Mouse (Mus musculus) kidney, adult 2 months (tissue): ENCODE data around the gene Supt16. TPM values are rescaled to one million over a fixed set of nuclear protein-coding genes. Genes with fewer than 3 reads are reported as not detected.

Source experiments
- DNase-seq: peaks from one replicate; pipeline ENCODE4 v3.0.0; 2021
- H3K27ac ChIP-seq: fragments of 200-500 bp; 2 replicates; pipeline ENCODE4 v1.5.1; 2012; ENCODE audit warnings: low read depth, low read length, control low read depth, inconsistent platforms; ENCODE audit not compliant: insufficient read depth
- H3K27me3 ChIP-seq: fragments of 200-500 bp; replicated peaks from 2 replicates; pipeline ENCODE4 v1.6.1; 2012; ENCODE audit warnings: mild to moderate bottlenecking, moderate library complexity, low read length, inconsistent platforms; ENCODE audit not compliant: control insufficient read depth, insufficient read depth
- H3K36me3 ChIP-seq: fragments of 200-500 bp; 2 replicates; pipeline ENCODE4 v1.6.1; 2012; ENCODE audit warnings: mild to moderate bottlenecking, moderate library complexity, low read length, inconsistent platforms; ENCODE audit not compliant: control insufficient read depth, insufficient read depth
- H3K4me1 ChIP-seq: fragments of 200-500 bp; 2 replicates; pipeline ENCODE4 v1.6.1; 2011; ENCODE audit warnings: low read length; ENCODE audit not compliant: control insufficient read depth, insufficient read depth
- H3K4me3 ChIP-seq: fragments of 200-500 bp; 2 replicates; pipeline ENCODE4 v1.5.1; 2011; ENCODE audit warnings: mild to moderate bottlenecking, low read depth, low read length, control low read depth; ENCODE audit not compliant: insufficient read depth
- CTCF ChIP-seq: fragments of 200-500 bp; conservative IDR thresholded peaks from 2 replicates; pipeline ENCODE4 v1.5.1; 2011; ENCODE audit warnings: low read depth, mild to moderate bottlenecking, control low read depth, low read length, moderate library complexity, mixed read lengths; ENCODE audit not compliant: insufficient read depth, insufficient read length
- POLR2A ChIP-seq: fragments of 200-500 bp; IDR thresholded peaks from one replicate; pipeline ENCODE4 v1.6.1; 2011; ENCODE audit warnings: low read depth, low read length, control low read depth
- WGBS: fragments of 180-500 bp; shearing (Covaris S2); methylation state at CpG from one replicate; pipeline ENCODE4 v1.1.7; 2018; 5-methylcytosine and 5-hydroxymethylcytosine counted together
- polyA plus RNA-seq: library from polyadenylated mRNA; depleted of rRNA; stranded (reverse); fragments of >200 nt; gene quantifications from 2 replicates; pipeline ENCODE4 v1.2.3, GENCODE M21; 2012

Supt16 gene
- polyA plus RNA-seq, 1 experiment, result 10.2 TPM

DNA sequence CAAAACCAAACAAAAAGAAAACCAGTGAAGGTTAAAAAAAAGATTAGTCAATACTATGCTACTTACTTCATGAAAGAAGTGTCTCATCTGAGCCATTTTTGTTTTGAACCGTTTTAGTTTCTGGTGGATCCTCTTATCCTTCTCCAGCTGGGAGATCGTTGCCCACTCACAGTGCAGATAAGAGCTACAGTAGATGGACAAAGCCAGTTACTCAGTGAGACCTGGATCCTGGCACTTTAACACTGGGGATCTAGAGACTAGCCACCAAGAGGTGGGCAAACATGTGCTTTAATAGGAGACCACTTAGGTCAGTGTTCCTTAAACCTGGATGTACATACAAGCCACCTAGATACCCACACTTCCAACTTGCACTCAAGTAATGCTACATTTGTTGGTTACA is 28.8 kb upstream of the Supt16 start:
- Histone ChIP-seq H3K4me1 (no peaks in the 10 kb centered on the region), H3K36me3 (peaks cover 15% of the 10 kb centered on the region), H3K27ac (no peak overlapping the region), H3K4me3 (no peak overlapping the region), H3K27me3 (no peaks in the 10 kb centered on the region)
- no peak for DNase-seq
- WGBS, result 95% methylated on average over 2 of the region's 2 CpGs
- TF ChIP-seq CTCF (no peak), POLR2A (no peak)

DNA sequence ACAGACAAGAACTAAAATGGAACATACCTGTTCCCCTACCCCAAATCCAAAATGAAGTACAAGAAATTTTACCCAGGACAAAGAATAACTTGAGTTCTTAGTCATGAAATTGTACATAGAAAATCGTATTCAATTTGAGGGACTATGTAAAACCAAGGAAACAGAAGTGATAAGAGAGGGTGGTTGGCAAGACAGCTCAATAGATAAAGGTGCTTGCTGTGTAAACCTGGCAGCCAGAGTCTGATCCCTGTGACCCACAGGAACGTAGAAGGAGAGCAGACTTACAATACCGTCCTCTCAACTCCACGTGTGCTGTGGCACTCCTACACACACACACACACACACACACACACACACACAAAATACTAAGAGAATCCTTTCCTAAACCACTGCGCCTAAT is 20.0 kb upstream of the Supt16 start:
- H3K27me3 ChIP-seq, result no peaks in the 10 kb centered on the region
- DNase-seq, result no peak
- peaks cover 21% of the 10 kb centered on the region for H3K36me3 ChIP-seq
- H3K4me1 ChIP-seq, result no peaks in the 10 kb centered on the region
- TF ChIP-seq POLR2A (no peak), CTCF (no peak)
- no peak overlapping the region for H3K27ac ChIP-seq
- no peak overlapping the region for H3K4me3 ChIP-seq
- WGBS, result 83% methylated on average over 5 of the region's 5 CpGs

DNA sequence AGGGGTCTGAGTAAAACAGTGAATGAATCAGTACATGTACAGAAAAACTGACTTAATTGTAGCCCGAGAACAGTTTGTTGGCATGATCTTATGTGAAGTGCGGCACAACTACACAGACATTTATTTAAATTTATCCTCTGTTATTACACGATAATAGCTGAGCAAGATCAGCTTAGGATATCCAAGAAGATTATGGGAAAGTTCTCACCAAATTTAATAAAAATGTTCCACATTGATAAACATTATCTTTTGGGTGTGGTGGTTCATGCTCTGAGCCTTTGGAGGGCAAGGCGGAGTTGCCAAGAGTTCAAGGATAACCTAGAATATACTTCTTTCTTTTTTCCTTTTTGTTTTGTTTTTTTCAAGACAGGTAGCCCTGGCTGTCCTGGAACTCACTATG is 2.2 kb upstream of the Supt16 start:
- H3K36me3 ChIP-seq, result peaks cover 6% of the 10 kb centered on the region
- H3K27ac ChIP-seq, result no peak overlapping the region
- no peaks in the 10 kb centered on the region for H3K27me3 ChIP-seq
- TF ChIP-seq CTCF, result no peak
- no peak for TF ChIP-seq POLR2A
- whole genome bisulfite sequencing, result 91% methylated on average over 4 of the region's 4 CpGs
- H3K4me3 ChIP-seq, result no peak overlapping the region
- H3K4me1 ChIP-seq, result peaks cover 3% of the 10 kb centered on the region; the same call in 1 of the 2 replicates
- DNase-seq, result no peak

DNA sequence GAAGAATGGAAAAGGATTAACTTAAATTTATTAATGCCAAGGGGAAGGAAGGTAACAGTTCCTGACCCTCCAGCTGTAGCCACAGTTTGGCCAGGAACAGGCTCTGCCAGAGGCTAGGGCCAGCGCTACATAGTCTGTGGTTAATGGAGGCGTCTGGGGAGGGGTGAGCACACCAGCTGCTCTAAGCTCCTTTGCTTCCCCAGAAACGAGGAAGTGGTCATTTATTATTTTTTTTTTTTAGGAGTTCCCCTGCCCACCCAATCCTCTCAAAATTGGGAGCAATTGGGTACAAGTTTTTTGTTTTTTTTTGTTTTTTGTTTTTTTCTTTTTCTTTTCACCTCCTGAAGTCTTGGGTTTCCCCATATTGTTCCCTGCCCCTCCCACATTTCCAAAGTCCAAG is 925 bp upstream of the Supt16 start:
- peaks cover 2% of the 10 kb centered on the region; the same call in 1 of the 2 replicates for H3K36me3 ChIP-seq
- WGBS, result 12% methylated on average over 3 of the region's 3 CpGs
- DNase-seq, result no peak
- H3K4me1 ChIP-seq, result peaks cover 3% of the 10 kb centered on the region; the same call in 1 of the 2 replicates
- no peaks in the 10 kb centered on the region for H3K27me3 ChIP-seq
- H3K4me3 ChIP-seq, result no peak overlapping the region
- TF ChIP-seq POLR2A, result no peak
- TF ChIP-seq CTCF, result no peak
- no peak overlapping the region for H3K27ac ChIP-seq

DNA sequence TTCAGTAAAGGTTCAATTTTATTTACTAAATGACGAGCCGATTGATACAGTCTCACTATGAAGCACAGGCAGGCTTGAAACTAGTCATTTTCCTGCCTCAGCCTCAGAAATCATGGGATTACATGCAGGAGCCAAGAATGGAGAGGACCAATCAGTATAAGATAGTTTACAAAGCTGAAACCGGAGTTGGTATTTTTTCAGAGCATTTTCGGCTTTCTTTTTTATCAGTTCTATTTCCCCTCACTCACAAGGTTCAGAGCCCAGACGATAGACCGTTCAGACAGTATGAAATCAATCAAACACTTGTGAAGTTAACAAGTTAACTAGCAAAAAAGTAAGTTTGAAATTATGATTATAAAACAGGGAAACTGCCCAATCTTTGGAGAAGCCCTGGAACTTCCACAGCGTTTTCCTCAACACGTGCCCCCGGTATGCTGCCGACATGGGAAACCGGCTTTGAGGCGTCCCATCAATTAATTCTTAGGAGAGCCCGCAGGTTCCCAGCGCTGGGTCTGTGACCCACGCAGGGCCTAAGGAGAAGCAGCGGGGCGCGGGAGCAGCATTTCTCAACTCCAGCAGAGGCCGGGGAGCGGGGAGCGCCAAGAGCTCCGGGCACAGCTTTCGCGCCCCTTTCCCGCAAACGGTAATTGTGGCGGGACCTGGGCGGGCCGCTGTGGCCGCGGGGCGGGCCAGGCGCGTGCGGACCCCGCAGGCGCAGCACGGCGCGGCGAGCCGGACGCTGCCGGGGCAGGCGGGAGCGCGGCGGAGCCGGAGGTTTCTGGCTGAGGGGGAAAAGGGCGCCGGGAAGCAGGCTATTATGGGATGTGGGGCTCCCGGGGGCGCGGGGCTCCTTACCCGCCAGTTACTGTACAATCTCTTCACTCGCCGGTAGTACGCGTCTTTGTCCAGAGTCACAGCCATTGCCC is 723 bp downstream of the Supt16 start:
- Histone ChIP-seq H3K36me3 (no peaks in the 10 kb centered on the region), H3K4me3 (peak overlapping the region; percentile 99), H3K27ac (peak overlapping the region; percentile 93), H3K27me3 (no peaks in the 10 kb centered on the region), H3K4me1 (peaks cover 3% of the 10 kb centered on the region; the same call in 1 of the 2 replicates)
- WGBS, result under 1% methylated on average over 59 of the region's 59 CpGs
- TF ChIP-seq POLR2A, result no peak
- no peak for TF ChIP-seq CTCF
- DNase-seq, result peak; percentile 18

DNA sequence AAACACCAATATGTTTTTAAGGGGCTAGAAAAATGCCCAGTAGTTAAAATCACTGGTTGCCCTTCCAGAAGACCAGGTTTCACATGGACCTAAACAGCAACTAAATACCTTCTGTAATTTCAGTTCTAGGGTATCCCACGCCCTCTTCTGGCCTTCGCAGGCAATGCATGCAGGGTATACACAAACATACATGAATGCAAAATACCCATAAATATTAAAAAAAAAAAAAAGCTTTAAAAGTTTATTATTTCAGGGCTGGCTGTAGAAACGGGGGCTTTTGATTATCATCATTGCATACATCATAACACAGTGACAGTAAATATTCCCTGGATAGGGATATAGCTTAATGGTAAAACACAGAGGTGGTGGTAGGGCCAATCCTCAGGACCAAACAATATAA is 1.5 kb downstream of the Supt16 start:
- no peaks in the 10 kb centered on the region for H3K36me3 ChIP-seq
- 21% methylated on average over 3 of the region's 3 CpGs for WGBS
- peaks cover 3% of the 10 kb centered on the region; the same call in 1 of the 2 replicates for H3K4me1 ChIP-seq
- peak; percentile 51 for DNase-seq
- no peak overlapping the region for H3K4me3 ChIP-seq
- no peak overlapping the region for H3K27ac ChIP-seq
- no peak for TF ChIP-seq POLR2A
- peak; percentile 58 for TF ChIP-seq CTCF
- H3K27me3 ChIP-seq, result no peaks in the 10 kb centered on the region

DNA sequence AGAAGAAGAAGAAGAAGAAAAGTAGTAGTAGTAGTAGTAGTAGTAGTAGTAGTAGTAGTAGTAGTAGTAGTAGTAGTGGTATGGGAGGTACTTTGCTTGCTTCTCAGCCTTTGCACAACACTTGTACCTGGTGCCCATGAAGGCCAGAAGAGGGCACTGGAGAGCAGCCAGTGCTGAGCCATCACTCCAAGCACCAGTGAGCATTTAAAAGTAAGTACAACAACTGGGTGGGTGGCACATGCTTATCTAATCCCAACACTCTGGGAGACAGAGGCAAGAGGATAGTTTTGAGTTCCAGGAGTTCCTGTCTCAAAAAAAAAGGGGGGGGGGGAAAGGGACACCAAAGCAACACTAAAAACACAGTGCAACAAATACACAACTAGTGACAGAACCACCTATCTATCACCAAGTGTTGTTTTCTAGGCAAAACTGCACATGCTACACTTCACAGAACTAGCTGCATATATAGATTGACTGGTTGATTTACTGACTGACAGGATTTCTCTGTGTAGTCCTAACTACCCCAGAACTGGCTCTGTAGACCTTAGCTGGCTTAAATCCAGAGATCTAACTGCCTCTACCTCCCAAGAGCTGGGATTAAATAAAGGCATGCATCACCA is 6.4 kb downstream of the Supt16 start:
- DNase-seq, result peak; percentile 42
- Histone ChIP-seq H3K4me3 (no peak overlapping the region), H3K27ac (no peak overlapping the region), H3K4me1 (no peaks in the 10 kb centered on the region; the same call in 1 of the 2 replicates), H3K36me3 (no peaks in the 10 kb centered on the region), H3K27me3 (no peaks in the 10 kb centered on the region)
- TF ChIP-seq CTCF (peak; percentile 78), POLR2A (no peak)
